Mouse (Mus musculus): ENCODE data around the gene Tbc1d4.

Tbc1d4 gene

GRCm38 (mm10) chr14:101608519-101609368 lies at the start of gene Tbc1d4:
Gene Tbc1d4 (minus strand): TSS chr14:101609191.
- under 1% methylated on average over 62 of the region's 62 CpGs for WGBS

- WGBS: 85% methylated on average over 10 of the region's 10 CpGs
Measured at GRCm38 (mm10) chr14:101656307-101656706, 47.3 kb upstream of the Tbc1d4 start.

DNA sequence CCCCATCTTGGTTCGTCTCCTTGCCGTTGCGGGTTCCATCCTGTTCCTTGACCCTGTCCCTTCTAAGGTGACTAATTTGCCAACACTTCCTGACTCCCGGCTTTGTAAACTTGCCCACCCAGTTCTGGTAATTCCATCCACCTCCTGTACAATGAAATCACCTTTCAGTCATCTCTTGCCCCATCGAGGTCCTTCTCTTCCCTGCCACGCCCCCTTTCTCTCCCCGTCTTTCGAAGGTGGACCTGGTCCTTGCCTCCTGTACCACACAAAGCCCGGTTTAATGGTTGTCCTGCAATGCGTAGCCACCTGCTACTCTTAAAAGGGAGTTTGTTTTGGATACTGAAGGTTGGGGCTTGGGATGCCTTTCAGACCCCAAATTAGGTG lies 45.5 kb upstream of the Tbc1d4 start:
- 1% methylated on average over 10 of the region's 10 CpGs for WGBS

DNA sequence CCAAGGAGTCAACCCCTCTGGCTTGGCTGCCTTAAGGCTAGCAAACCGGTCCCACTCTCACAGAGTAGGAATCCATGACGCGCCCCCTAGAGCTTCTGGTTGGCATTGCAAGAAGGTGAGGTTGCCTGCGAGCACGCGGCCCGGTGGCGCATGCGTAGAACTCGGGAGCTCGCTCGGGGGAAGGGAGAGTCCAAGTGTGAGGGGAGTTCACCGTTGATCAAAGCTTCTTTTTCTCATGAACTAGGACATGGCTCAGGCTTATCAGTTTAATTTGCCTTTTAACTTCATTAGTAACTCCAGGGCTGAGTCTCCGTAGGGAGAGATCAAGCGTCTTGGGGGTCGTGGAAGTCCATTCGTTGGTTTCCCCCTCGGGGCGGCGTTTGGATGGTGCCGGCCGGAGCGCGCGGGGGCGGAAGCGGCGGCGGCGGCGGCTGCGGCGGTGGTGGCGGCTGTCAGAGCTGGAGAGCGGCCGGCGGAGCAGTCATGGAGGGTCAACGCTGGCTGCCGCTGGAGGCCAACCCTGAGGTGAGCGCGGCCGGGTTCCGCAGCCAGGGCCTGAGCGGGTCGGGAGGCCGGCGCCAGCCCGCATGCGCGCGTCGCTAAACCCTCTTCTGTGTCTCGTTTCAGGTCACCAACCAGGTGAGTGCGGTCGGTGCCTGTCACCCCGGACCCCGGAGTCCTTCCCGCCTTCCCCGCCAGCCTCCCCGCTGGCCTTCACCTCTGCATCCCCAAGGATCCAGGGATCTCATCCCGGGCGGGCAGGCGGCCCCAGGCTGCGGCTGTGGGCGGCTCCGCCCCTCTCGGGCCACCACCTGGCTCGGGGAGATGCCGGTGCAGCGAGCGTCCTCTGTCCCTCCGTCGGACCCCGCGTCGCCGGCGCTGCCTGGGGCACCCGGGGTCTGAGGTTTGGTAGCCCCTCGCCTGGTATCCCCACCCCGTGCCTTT lies 44.9 kb upstream of the Tbc1d4 start, which contains the start of gene Uchl3:
Gene Uchl3, plus strand, starts transcription at position 387 of the 945 bp plus-strand sequence.
- WGBS: under 1% methylated on average over 81 of the region's 81 CpGs

DNA sequence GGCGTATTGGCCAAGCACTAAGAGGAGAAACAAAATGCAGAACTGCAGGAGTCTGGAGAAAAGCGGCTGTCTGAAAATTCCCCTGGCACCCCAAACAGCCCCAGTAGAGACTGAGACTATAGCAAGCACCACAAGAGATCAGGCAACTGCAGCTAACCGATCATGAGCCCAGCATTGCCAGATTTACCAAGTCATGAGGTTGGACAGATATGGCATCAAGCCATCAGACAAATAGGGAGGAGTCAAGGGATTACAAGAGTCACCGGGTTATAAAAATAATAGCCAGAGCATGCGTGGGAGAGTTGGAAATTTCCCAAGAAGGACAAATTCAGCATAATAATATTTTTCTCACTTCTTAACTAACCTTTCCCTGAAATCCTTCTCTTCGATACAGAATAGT lies 43.6 kb upstream of the Tbc1d4 start:
- whole genome bisulfite sequencing: 77% methylated on average over 6 of the region's 6 CpGs

GRCm38 (mm10) chr14:101650551-101650950 lies 41.6 kb upstream of the Tbc1d4 start:
- WGBS: 87% methylated on average over 4 of the region's 4 CpGs

GRCm38 (mm10) chr14:101644948-101645347 lies 36.0 kb upstream of the Tbc1d4 start:
- WGBS: 95% methylated on average over 1 of the region's 1 CpGs

DNA sequence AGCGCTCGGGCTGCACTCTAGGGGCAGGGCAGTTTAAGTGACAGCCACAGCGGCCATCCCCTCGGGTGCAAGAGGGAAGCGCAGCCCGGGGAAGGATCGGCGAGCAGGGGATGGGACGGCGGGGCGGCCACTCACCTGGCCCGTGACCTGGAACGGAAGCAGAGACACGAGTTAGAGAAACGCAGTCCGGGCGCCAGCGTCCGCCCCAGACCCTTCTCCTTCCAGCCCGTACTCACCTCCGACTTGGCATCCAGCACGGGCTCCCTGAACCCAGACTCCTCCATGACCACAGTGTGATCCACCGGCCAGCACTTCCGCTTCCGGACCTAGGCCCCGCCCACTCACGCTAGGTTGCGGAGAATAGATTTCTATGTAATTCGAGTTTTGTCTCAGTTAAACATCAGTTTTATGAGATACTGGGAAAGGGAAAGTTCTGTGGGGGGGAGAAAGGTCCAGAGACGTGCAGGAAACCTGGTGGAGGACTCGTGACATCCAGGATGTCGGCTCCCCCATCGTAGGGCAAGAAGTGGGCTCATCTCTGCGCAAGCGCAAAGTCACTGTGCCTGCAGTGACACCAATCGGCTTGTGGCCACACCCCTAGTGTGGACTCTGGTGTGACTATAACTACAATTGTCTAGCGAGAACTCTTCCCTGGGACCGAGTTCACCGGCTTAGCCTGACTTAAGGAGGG lies 31.3 kb upstream of the Tbc1d4 start, which contains the start of gene Commd6:
Gene Commd6, minus strand, starts transcription at position 534 of the 691 bp plus-strand sequence.
- under 1% methylated on average over 39 of the region's 39 CpGs for WGBS

DNA sequence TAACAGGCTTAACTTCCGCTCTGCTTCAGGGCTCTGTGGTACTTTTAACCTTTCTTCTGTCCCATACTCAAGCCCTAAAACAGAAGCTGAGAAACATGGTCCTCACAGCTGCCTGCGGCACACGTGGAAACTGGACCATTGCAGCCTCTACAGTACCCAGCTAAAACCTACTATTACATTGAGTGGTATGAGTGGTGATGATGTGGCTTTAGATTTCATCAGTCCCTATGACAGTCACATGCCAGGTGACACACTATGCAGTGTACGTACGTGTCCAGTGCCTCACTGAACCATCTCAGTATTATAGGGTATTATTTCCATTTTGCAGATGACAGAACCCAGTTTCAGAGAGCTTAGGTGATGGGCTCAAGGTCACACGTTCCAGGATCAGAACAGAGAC lies 28.4 kb upstream of the Tbc1d4 start:
- 88% methylated on average over 6 of the region's 6 CpGs for WGBS

DNA sequence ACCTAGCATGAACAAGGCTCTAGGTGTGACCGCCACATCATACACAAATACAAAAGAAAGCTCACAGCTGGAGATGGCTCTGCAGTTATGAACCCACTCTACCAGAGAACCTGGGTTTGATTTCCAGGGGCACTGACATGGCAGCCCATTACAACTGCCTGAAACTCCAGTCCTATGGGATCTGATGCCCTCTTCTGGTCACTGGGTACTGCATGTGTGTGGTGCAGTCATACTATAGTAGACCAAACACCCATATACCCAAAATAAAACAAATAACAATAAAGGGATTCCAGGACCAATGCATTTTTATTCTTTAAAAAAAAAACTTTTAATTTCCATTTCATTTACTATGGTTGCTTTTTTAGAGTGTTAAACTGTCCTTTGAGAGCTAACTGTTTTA lies 26.8 kb upstream of the Tbc1d4 start:
- WGBS: 96% methylated on average over 1 of the region's 1 CpGs

DNA sequence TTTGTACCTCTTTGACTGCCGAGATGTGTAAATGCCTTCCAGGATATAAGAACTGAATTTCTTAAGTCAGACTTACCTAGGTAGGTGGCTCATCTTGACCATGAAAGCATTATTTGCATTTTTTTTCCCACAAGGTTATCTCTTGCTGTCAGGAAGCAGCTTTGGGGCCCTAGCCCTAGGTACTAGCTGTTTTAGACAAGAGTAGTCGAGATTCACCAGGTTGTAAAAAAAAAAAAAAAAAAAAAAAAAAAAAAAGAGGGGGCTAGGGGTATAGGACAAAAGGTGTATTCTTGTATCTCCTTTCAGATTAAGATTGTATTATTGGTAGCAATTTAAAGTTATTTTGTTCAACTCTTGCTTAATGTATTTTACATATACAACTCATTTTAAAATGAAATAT lies 21.6 kb upstream of the Tbc1d4 start:
- 86% methylated on average over 2 of the region's 2 CpGs for WGBS

- 96% methylated on average over 5 of the region's 5 CpGs for WGBS
Measured at GRCm38 (mm10) chr14:101617680-101618079, 8.7 kb upstream of the Tbc1d4 start.

- WGBS: 63% methylated on average over 9 of the region's 9 CpGs
Measured at GRCm38 (mm10) chr14:101616178-101616577, 7.2 kb upstream of the Tbc1d4 start.

GRCm38 (mm10) chr14:101613206-101613605 lies 4.2 kb upstream of the Tbc1d4 start:
- 70% methylated on average over 1 of the region's 1 CpGs for WGBS

- WGBS: 83% methylated on average over 10 of the region's 10 CpGs
Measured at GRCm38 (mm10) chr14:101610701-101611100, 1.7 kb upstream of the Tbc1d4 start.

- WGBS: under 1% methylated on average over 62 of the region's 62 CpGs
Measured at GRCm38 (mm10) chr14:101607631-101608518, 1.1 kb downstream of the Tbc1d4 start.

DNA sequence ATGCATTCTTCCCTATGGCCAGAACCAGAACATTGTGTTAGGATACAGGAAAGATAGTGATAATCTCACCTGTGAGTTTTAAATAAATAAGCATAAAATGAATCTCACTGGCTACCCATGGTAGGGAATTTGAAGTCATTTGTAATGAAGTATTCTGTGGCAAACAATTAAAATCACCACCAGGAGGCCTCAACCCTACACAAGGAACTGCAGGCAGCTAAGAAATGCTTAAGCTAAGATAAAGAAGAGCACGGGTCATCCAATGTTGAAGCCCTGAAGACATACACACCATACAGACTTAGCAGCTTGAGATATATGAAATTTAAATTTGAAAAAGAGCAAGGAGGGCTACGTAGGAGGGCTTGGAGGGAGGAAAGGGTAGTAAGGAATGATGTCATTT lies 3.1 kb downstream of the Tbc1d4 start:
- 75% methylated on average over 2 of the region's 2 CpGs for WGBS

DNA sequence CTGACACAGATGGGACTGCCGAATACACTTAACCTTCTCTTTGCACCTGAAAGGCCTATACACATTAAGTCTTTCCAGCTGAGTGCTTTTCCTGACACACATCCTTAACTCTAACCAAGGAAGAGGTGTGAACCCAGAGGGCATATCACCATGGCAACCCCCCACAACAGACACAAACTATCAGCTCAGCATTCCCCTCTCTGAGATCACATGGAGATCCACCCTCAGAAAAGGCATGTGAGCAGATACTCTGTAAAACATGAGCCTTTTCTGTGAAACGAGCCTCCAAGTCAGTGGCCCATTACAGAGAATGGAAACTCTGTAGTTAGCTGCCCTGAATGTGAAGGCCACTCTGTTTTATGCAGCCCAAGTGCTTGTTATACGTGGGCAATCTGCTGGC lies 6.1 kb downstream of the Tbc1d4 start:
- 74% methylated on average over 3 of the region's 3 CpGs for WGBS

- 88% methylated on average over 13 of the region's 14 CpGs for WGBS
Measured at GRCm38 (mm10) chr14:101597096-101597715, 11.8 kb downstream of the Tbc1d4 start.

GRCm38 (mm10) chr14:101596691-101597090 lies 12.3 kb downstream of the Tbc1d4 start:
- WGBS: 97% methylated on average over 9 of the region's 9 CpGs

Measured in cerebral cortex, adult 2 months (tissue).